Mouse (Mus musculus) hindbrain, embryonic 13.5 days (tissue): ENCODE measurements around the gene Mrps30. TPM values are rescaled to one million over a fixed set of nuclear protein-coding genes. Genes with fewer than 3 reads are reported as not detected.
"Not testable (repeated sequence)": the region's sequence is repeated elsewhere in the genome, so short reads cannot be mapped to it uniquely, and the experiment has no call there.

Experiments used
- ATAC-seq: fragments of 200-750 bp; cut with Nextera tagmentation; 2 replicates; pipeline ENCODE4 v1.8.0; 2017; ENCODE audit warnings: moderate TSS enrichment; ENCODE audit not compliant: low FRiP score
- H3K27ac ChIP-seq: fragments of 300-500 bp; sonication (generic); 2 replicates; pipeline ENCODE4 v1.5.1; 2015; ENCODE audit warnings: inconsistent platforms, mild to moderate bottlenecking, moderate library complexity
- H3K27me3 ChIP-seq: fragments of 300-500 bp; sonication (generic); 2 replicates; pipeline ENCODE4 v1.6.1; 2015; ENCODE audit warnings: mild to moderate bottlenecking, inconsistent platforms
- H3K36me3 ChIP-seq: fragments of 300-500 bp; sonication (generic); 2 replicates; pipeline ENCODE4 v1.6.1; 2015; ENCODE audit warnings: mild to moderate bottlenecking, inconsistent platforms
- H3K4me1 ChIP-seq: fragments of 300-500 bp; sonication (generic); replicated peaks from 2 replicates; pipeline ENCODE4 v1.6.1; 2015; ENCODE audit warnings: inconsistent platforms
- H3K4me2 ChIP-seq: fragments of 300-500 bp; sonication (generic); 2 replicates; pipeline ENCODE4 v1.6.1; 2015; ENCODE audit warnings: inconsistent platforms, mild to moderate bottlenecking, moderate library complexity
- H3K4me3 ChIP-seq: fragments of 300-500 bp; sonication (generic); 2 replicates; pipeline ENCODE4 v1.5.1; 2015; ENCODE audit warnings: mild to moderate bottlenecking, inconsistent platforms
- H3K9ac ChIP-seq: fragments of 300-500 bp; sonication (generic); 2 replicates; pipeline ENCODE4 v1.6.1; 2015; ENCODE audit warnings: mild to moderate bottlenecking, inconsistent platforms
- H3K9me3 ChIP-seq: fragments of 300-500 bp; sonication (generic); 2 replicates; pipeline ENCODE4 v1.6.1; 2016; ENCODE audit warnings: inconsistent platforms
- WGBS: fragments of 180-500 bp; shearing (Covaris S2); methylation state at CpG from one replicate; pipeline ENCODE4 v1.1.7; 2015; 5-methylcytosine and 5-hydroxymethylcytosine counted together
- polyA plus RNA-seq: library from polyadenylated mRNA; unstranded; fragments of >200 nt; fragmentation: Nextera tagmentation; extraction: Ambion mirVana; gene quantifications from 2 replicates; pipeline ENCODE4 v1.2.1, GENCODE M21; 2015

Gene Mrps30
- 24.2 and 25.0 TPM in 2 replicates for polyA plus RNA-seq

DNA sequence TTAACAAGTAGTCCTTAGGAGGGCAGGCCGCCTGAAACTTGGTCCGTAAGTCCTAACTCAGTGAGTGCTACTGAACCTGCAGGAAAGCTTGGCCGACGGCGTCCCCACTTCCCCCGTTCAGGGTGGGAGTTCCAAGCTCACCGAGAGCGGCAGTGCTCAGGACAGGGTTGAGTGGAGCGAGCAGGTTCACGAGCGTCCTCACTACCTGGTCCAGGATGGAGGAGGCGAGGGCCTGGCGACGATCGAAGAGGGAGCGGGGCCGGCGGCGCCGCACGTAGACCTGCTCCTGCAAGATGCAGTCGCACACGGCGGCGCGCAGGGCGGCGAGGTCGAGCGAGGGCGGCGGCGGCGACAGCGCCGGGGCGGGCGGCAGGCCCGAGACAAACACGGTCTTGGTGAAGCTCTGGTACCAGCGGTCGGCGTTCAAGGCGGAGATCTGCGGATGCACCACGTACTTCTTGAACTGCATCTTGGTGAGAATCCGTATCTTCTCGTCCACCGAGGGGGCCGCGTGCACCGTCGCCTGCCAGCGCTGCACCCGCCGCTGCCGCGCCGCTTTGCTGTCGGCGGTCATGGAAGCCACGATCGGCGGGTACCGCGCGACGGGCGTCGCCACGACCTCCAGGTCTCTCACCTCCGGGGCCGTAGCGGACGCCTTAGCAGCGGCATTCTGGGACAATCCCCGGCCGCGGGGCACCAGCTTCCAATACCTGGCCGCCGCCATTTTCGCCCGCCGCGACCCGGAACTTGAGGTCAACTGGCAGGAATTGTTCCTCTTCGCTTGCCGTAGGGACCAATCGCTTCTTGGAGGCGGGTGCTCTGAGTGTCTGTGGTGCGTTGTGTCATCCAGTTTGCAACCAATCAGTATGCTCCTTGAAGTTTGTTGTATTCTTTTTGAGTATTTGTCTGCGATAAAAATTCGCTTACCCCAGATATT, at the start of gene Mrps30, which contains the start of gene B430218F22Rik:
Mrps30 (minus strand) TSS at position 742 of the 937 bp plus-strand sequence.
B430218F22Rik (plus strand) TSS at position 120 of the 937 bp plus-strand sequence.
- H3K4me2 ChIP-seq: peak within 1 kb of the TSS; percentile 71
- H3K4me3 ChIP-seq: peak within 1 kb of the TSS; percentile 90
- H3K27me3 ChIP-seq: 0 out of 2 replicates have a peak, but pooled peaks cover 3% of the 10 kb centered on the region
- H3K36me3 ChIP-seq: peaks cover 25% of the 10 kb centered on the region
- ATAC-seq: peak; percentile 98
- H3K9ac ChIP-seq: peak within 1 kb of the TSS; percentile 88
- under 1% methylated on average over 93 of the region's 93 CpGs for WGBS
- peak within 1 kb of the TSS; percentile 88 for H3K27ac ChIP-seq
- H3K9me3 ChIP-seq: no peaks in the 10 kb centered on the region
- peaks cover 14% of the 10 kb centered on the region for H3K4me1 ChIP-seq

DNA sequence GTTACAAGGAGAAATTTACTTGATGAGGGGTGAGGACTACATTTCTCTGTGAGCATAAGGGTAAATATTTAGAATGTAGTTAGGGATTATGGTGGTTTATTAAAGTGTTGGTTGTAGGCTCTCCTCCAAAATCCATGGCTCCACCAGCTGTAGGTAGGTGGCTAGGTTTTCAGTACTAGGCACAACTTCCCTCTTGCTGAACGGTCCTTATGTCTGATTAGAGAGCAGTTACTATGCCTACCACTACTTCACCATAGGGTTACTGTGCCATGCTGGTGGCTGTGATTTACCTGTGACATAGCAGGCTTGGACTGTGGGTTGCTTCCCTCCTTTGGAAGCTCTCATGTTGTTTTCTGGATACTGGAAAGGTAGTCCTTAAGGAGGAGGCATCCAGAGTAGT, 33.8 kb upstream of the Mrps30 start:
- Histone ChIP-seq H3K27ac (no peak overlapping the region), H3K4me2 (no peak overlapping the region), H3K4me3 (no peak overlapping the region), H3K9me3 (no peaks in the 10 kb centered on the region), H3K36me3 (no peaks in the 10 kb centered on the region), H3K9ac (no peak overlapping the region), H3K4me1 (no peaks in the 10 kb centered on the region), H3K27me3 (no peaks in the 10 kb centered on the region)
- no peak for ATAC-seq
- 88% methylated on average over 1 of the region's 1 CpGs for WGBS

DNA sequence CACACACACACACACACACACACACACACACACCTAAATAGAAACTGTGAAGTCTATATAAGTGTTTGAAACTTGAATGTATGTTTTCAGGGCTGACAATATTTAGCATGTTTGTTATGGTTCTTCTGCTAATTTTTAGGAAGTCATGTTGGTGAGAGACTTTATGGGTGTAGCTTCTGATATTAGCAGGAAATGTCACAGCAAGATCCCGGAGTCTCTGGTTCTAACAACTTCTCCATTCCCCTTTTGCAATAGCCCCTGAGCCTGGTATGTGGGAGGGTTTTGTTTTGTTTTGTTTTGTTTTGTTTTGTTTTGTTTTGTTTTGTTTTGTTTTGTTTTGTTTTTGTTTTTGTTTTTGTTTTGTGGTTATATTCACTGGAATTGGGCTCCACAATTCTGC, 33.4 kb upstream of the Mrps30 start:
- WGBS: 91% methylated on average over 1 of the region's 1 CpGs
- Histone ChIP-seq H3K27ac (no peak overlapping the region), H3K4me3 (no peak overlapping the region), H3K9ac (no peak overlapping the region), H3K4me1 (no peaks in the 10 kb centered on the region), H3K27me3 (no peaks in the 10 kb centered on the region), H3K36me3 (no peaks in the 10 kb centered on the region), H3K9me3 (no peaks in the 10 kb centered on the region), H3K4me2 (no peak overlapping the region)
- ATAC-seq: no peak

DNA sequence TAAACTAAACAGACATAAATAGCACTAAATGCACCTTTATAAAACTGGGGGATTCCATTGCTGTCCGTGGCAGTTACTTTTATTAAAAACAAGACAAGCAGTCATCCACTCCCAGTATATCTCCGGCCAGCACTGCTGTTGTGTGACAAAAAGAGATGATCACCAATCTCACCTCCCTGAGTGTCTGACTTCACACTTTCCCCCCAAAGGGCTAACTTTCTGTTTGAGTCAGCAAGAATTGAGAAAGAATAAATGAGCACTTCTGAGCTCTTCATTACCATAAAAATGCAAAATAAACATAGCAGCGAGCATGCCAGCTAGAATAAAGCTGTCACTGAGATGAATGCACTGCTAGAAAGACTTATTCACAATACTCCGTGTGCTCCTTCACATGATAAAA, 31.1 kb upstream of the Mrps30 start:
- no peak overlapping the region for H3K27ac ChIP-seq
- 35% methylated on average over 4 of the region's 4 CpGs for WGBS
- H3K36me3 ChIP-seq: no peaks in the 10 kb centered on the region
- H3K4me2 ChIP-seq: no peak overlapping the region
- no peak overlapping the region for H3K4me3 ChIP-seq
- no peaks in the 10 kb centered on the region for H3K9me3 ChIP-seq
- H3K27me3 ChIP-seq: no peaks in the 10 kb centered on the region
- ATAC-seq: no peak
- no peaks in the 10 kb centered on the region for H3K4me1 ChIP-seq
- no peak overlapping the region for H3K9ac ChIP-seq

DNA sequence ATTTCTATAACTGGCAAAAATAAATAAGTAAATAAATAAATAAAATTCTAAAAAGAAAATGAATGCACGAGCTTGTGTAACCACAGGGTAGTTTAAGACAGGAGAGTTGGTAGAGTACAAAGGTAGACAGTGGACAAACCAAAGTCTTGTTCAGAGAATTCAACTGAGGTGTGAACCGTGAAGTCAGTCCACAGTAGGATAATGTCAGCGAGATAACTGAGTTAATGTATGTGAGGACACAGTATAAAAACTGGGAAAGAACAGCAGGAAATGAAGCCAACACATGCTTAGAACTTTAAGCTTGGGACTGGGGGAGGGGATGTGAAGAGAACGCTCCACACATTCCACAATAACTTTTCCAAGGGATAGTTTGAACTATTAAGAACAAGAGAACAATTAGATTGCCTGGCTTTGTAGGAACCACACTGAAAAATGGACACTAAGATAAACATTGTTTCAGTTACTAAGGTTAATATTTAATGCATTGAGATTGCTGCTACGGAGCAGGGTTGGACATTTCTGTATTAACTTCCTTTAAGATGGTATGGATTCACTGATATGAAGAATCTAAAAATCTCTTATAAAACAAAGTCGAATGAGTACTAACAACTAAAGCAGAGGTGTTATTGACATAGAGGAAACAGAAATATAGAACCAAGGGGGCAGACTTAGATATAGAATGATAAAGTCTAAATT, 24.4 kb upstream of the Mrps30 start:
- H3K4me1 ChIP-seq: no peaks in the 10 kb centered on the region
- H3K27ac ChIP-seq: no peak overlapping the region
- H3K4me2 ChIP-seq: no peak overlapping the region
- no peak overlapping the region for H3K9ac ChIP-seq
- WGBS: 81% methylated on average over 6 of the region's 6 CpGs
- H3K27me3 ChIP-seq: no peaks in the 10 kb centered on the region
- H3K4me3 ChIP-seq: no peak overlapping the region
- no peaks in the 10 kb centered on the region for H3K36me3 ChIP-seq
- no peak for ATAC-seq
- no peaks in the 10 kb centered on the region for H3K9me3 ChIP-seq

DNA sequence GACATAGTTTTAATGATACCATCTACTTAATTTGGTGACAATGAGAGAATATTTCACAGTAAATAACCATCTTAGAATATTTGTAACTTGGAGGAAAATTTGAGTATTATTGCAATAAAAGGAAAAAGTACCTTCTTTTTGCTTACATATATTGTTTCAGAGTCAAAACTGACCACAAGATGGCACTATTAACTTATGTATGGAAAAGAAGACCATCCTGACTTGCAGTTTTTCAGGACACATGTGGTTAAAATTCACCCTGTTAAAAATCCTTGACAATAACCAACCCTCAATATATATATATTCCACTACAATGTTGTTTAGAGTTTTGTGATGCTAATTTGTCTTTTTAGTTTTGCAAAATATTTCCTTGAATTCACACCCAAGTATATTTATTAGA, 16.5 kb upstream of the Mrps30 start:
- no peaks in the 10 kb centered on the region for H3K4me1 ChIP-seq
- H3K9ac ChIP-seq: no peak overlapping the region
- no peak overlapping the region for H3K4me2 ChIP-seq
- ATAC-seq: no peak
- H3K4me3 ChIP-seq: no peak overlapping the region
- H3K36me3 ChIP-seq: no peaks in the 10 kb centered on the region
- no peak overlapping the region for H3K27ac ChIP-seq
- H3K9me3 ChIP-seq: no peaks in the 10 kb centered on the region
- no peaks in the 10 kb centered on the region for H3K27me3 ChIP-seq

DNA sequence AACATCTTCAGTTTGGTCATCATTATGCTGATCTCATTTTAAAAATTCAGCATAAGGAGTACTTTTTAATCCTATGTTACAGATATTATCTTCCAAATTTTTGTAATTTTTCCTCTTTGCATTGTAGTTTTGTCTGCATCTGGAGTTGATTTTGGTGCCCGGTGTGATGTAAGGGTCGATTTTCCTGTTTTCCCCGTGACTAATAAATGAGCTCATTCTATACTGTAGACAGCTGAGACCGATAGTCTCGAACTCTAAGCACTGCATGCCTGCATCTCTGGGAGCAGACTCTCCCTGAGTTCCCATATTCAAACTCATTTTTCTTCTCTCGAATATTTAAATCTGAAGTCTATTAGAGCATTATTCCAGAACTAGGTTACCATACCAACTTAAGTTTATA, 13.3 kb upstream of the Mrps30 start:
- H3K27me3 ChIP-seq: no peaks in the 10 kb centered on the region
- H3K27ac ChIP-seq: no peak overlapping the region
- no peaks in the 10 kb centered on the region for H3K36me3 ChIP-seq
- WGBS: 70% methylated on average over 6 of the region's 6 CpGs
- no peak overlapping the region for H3K4me2 ChIP-seq
- H3K9me3 ChIP-seq: no peaks in the 10 kb centered on the region
- H3K9ac ChIP-seq: no peak overlapping the region
- no peak overlapping the region for H3K4me3 ChIP-seq
- ATAC-seq: no peak
- no peaks in the 10 kb centered on the region for H3K4me1 ChIP-seq

DNA sequence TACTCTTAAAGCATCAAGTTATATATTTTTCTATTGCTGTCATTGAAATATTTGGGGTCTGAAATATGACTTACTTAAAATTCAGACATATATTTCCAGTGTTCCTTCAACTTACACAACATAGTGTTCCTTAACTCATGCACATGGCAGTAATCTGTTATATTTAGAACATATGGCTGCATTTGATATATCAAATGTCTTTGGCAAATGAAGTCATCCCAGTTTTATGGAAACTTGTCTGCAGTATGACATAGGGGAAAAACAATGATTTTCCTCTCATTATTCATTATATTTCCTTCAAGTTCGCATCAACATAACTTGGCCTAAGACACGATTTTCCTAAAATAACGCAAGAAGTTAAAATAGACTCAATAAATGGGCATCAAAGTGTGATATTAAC, 8.8 kb upstream of the Mrps30 start:
- Histone ChIP-seq H3K9me3 (no peaks in the 10 kb centered on the region), H3K4me3 (no peak overlapping the region), H3K36me3 (no peaks in the 10 kb centered on the region), H3K27me3 (no peaks in the 10 kb centered on the region), H3K9ac (no peak overlapping the region), H3K27ac (no peak overlapping the region), H3K4me2 (no peak overlapping the region), H3K4me1 (no peaks in the 10 kb centered on the region)
- ATAC-seq: no peak
- 92% methylated on average over 3 of the region's 3 CpGs for WGBS

DNA sequence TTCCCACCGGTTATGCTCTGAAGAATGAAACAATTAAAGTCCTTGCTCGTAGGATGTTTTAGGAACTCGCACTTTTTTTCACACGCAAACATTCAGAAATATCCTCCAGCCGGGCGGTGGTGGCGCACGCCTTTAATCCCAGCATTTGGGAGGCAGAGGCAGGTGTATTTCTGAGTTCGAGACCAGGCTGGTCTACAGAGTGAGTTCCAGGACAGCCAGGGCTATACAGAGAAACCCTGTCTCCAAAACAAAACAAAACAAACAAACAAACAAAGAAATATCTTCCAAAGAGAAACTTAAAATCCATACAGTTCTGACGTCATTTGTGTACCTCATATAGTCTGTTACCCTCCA, 373 bp upstream of the Mrps30 start:
- Histone ChIP-seq H3K36me3 (peaks cover 19% of the 10 kb centered on the region), H3K4me3 (peak overlapping the region; percentile 90), H3K4me1 (peaks cover 14% of the 10 kb centered on the region), H3K4me2 (peak overlapping the region; percentile 49)
- not testable (repeated sequence) for H3K27me3 ChIP-seq, H3K9ac ChIP-seq, H3K27ac ChIP-seq, H3K9me3 ChIP-seq
- ATAC-seq: peak; percentile 80
- 9% methylated on average over 10 of the region's 10 CpGs for WGBS

DNA sequence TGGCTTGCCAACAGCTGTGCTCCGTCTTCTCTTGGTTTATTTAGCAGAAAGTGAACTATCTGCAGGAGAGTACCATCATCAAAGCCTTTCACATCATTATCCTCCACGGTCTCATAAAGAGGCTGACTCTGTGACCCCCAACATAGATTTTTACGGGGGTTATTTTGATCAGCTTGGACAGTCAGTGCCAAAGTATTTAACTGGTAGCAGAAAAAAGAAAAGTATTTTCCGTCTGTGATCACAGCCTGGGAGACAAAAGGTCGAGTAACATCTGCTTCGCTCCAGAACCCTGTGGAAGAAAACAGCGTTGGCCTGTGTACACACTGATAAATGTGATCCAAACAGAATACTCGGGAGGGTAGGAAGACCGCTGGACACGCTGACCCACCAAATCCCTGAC, 6.7 kb downstream of the Mrps30 start:
- Histone ChIP-seq H3K9me3 (no peaks in the 10 kb centered on the region), H3K9ac (no peak overlapping the region), H3K27ac (no peak overlapping the region), H3K4me3 (no peak overlapping the region), H3K36me3 (peaks cover 54% of the 10 kb centered on the region), H3K4me1 (0 out of 2 replicates have a peak, but pooled peaks cover 4% of the 10 kb centered on the region), H3K4me2 (no peak overlapping the region), H3K27me3 (no peaks in the 10 kb centered on the region)
- WGBS: 84% methylated on average over 10 of the region's 10 CpGs
- ATAC-seq: no peak

DNA sequence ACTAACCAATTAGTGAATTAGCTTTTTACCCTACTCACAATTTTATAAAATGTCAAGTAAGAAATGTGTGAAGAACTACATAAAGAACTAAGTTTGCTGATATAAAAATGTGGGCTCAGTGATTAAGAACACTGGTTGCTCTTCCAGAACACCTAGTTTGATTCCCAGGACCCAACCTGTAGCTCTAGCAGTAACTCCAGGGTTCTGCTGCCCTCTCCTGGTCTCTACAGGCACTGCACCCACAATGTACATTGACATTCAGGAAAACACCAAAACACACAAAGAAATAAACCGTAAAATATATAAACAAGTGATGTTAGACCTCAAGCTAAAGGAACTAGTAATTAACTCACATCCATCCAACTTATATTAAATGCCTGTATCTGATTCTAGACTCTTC, 7.9 kb downstream of the Mrps30 start:
- H3K4me1 ChIP-seq: no peaks in the 10 kb centered on the region
- no peak overlapping the region for H3K4me3 ChIP-seq
- 66% methylated on average over 1 of the region's 1 CpGs for WGBS
- no peak overlapping the region for H3K4me2 ChIP-seq
- no peak overlapping the region for H3K9ac ChIP-seq
- no peak overlapping the region for H3K27ac ChIP-seq
- ATAC-seq: no peak
- no peaks in the 10 kb centered on the region for H3K9me3 ChIP-seq
- H3K27me3 ChIP-seq: no peaks in the 10 kb centered on the region
- H3K36me3 ChIP-seq: peaks cover 51% of the 10 kb centered on the region

DNA sequence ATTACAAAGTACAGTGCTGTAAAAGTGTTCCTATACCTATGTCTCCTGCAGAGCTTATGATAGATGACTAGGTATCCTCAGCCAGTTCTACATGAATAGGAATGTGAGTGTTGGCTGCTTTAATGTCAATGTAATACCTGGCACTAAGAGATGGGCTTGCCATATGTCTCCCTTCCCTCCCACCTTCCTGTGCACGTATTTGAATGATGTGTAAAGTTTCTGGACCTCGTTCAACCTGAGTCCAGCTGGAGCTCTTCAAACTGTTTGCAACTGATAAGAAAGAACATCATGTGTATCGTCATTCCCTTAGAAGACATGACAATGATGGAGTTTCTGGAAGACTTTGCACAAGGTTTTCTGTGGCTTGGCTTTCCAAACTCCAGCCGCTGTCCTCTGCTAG, 14.2 kb downstream of the Mrps30 start:
- Histone ChIP-seq H3K4me1 (no peaks in the 10 kb centered on the region), H3K27ac (no peak overlapping the region), H3K4me2 (no peak overlapping the region), H3K4me3 (no peak overlapping the region), H3K9me3 (no peaks in the 10 kb centered on the region), H3K27me3 (no peaks in the 10 kb centered on the region), H3K36me3 (peaks cover 7% of the 10 kb centered on the region), H3K9ac (no peak overlapping the region)
- WGBS: 95% methylated on average over 4 of the region's 4 CpGs
- no peak for ATAC-seq
